Mouse (Mus musculus) CD4-positive, CD25-positive, alpha-beta regulatory T cell, adult 2 months (primary cell): ENCODE data around the gene Gsta2.
"Not testable (repeated sequence)": the region's sequence is repeated elsewhere in the genome, so short reads cannot be mapped to it uniquely, and the experiment has no call there.

Experiments used
- DNase-seq: peaks from one replicate; pipeline ENCODE4 v3.0.0-alpha.2; 2012; ENCODE audit warnings: low read depth, low spot score

Gene Gsta2

GRCm38 (mm10) chr9:78365850-78366544, 10.4 kb upstream of the Gsta2 start:
- no peak for DNase-seq

GRCm38 (mm10) chr9:78364701-78365100, 9.1 kb upstream of the Gsta2 start:
- DNase-seq, result no peak

- no peak for DNase-seq
Observed at GRCm38 (mm10) chr9:78363374-78363773, 7.8 kb upstream of the Gsta2 start.

- DNase-seq, result no peak
Observed at GRCm38 (mm10) chr9:78360484-78360872, 4.9 kb upstream of the Gsta2 start.

GRCm38 (mm10) chr9:78359750-78360483, 4.3 kb upstream of the Gsta2 start:
- DNase-seq, result no peak

- DNase-seq, result peak; percentile 76
Observed at GRCm38 (mm10) chr9:78358053-78358452, 2.5 kb upstream of the Gsta2 start.

GRCm38 (mm10) chr9:78354665-78355578, 666 bp downstream of the Gsta2 start:
- no peak for DNase-seq

- no peak for DNase-seq
Observed at GRCm38 (mm10) chr9:78351504-78352220, 3.9 kb downstream of the Gsta2 start.

- DNase-seq, result not testable (repeated sequence)
Observed at GRCm38 (mm10) chr9:78350007-78350406, 5.6 kb downstream of the Gsta2 start.

- DNase-seq, result not testable (repeated sequence)
Observed at GRCm38 (mm10) chr9:78349141-78349540, 6.4 kb downstream of the Gsta2 start.

GRCm38 (mm10) chr9:78348206-78349004, 7.2 kb downstream of the Gsta2 start:
- not testable (repeated sequence) for DNase-seq

GRCm38 (mm10) chr9:78347004-78347403, 8.6 kb downstream of the Gsta2 start:
- DNase-seq, result no peak

- not testable (repeated sequence) for DNase-seq
Observed at GRCm38 (mm10) chr9:78345235-78345634, 10.4 kb downstream of the Gsta2 start.

GRCm38 (mm10) chr9:78343055-78343454, 12.5 kb downstream of the Gsta2 start:
- not testable (repeated sequence) for DNase-seq

- DNase-seq, result not testable (repeated sequence)
Observed at GRCm38 (mm10) chr9:78342494-78342893, 13.1 kb downstream of the Gsta2 start.

GRCm38 (mm10) chr9:78340324-78340723, 15.3 kb downstream of the Gsta2 start:
- DNase-seq, result peak; percentile 58

- not testable (repeated sequence) for DNase-seq
Observed at GRCm38 (mm10) chr9:78337050-78337449, 18.5 kb downstream of the Gsta2 start.

GRCm38 (mm10) chr9:78327289-78327688, 28.3 kb downstream of the Gsta2 start, which contains the start of gene Omt2b:
TSS of gene Omt2b (plus strand) at chr9:78327589.
- DNase-seq, result not testable (repeated sequence)

GRCm38 (mm10) chr9:78319499-78319898, 36.1 kb downstream of the Gsta2 start:
- DNase-seq, result peak; percentile 20

- no peak for DNase-seq
Observed at GRCm38 (mm10) chr9:78314696-78315095, 40.9 kb downstream of the Gsta2 start, which contains the start of gene Omt2a. TSS of gene Omt2a (minus strand) at chr9:78314796.
